Mouse (Mus musculus) CD4-positive, CD25-positive, alpha-beta regulatory T cell, adult 4 months (primary cell): ENCODE data around the gene Bend4. TPM values are rescaled to one million over a fixed set of nuclear protein-coding genes. Genes with fewer than 3 reads are reported as not detected.

Experiments
- polyA plus RNA-seq, 2 experiments: library from polyadenylated mRNA; unstranded; fragments of 100-300 nt; shearing (Covaris generic); gene quantifications; one replicate each; pipeline ENCODE4 v1.2.1; 2017

Gene Bend4
- polyA plus RNA-seq, 2 experiments from 2014 or later, result 0.10 to 0.15 TPM

Other genes with a start within 250 kb of the Bend4 start
- 10 to 100 TPM; 50.2 to 60.8 TPM for gene Tmem33, start 167.7 kb downstream of the Bend4 start, polyA plus RNA-seq
- gene Slc30a9, start 121.4 kb downstream of the Bend4 start, polyA plus RNA-seq, result 10 to 100 TPM; 11.5 to 14.4 TPM
- gene Shisa3, start 179.6 kb upstream of the Bend4 start, polyA plus RNA-seq, result under 1 TPM; 0.35 to 0.54 TPM